ENCODE assay signal across 15 mouse cellular contexts in genomic region chr16:33553689-33554342, GRCm38 (mm10). TPM values are rescaled to one million over a fixed set of nuclear protein-coding genes. Genes with fewer than 3 reads are reported as not detected.
DNase-seq lines count a peak whose midpoint lies in the region; ATAC-seq lines count a peak whose summit lies in the region.
"Had no signal": no experiment of that assay in that cellular context is flagged by ENCODE, and none has a peak within 500 bp of the region (broad histone marks: within the 10 kb centered on the region; RNA-seq: fewer than 3 reads in every experiment).

No protein-coding gene starts in this region.

- H3K4me1 ChIP-seq in limb, embryonic 12.5 days (replicated peaks), result peaks cover 30% of the 10 kb centered on the region
- peaks cover 10% of the 10 kb centered on the region; the same call in 1 of the 2 replicates for H3K4me1 ChIP-seq in limb, embryonic 10.5 days
- H3K4me1 ChIP-seq in limb, embryonic 13.5 days, result peaks cover 25% of the 10 kb centered on the region
- H3K4me1 ChIP-seq: heart, embryonic 15.5 days had no signal

- H3K27me3 ChIP-seq in limb, embryonic 12.5 days, result no peaks in the 10 kb centered on the region
- no peaks in the 10 kb centered on the region for H3K27me3 ChIP-seq in limb, embryonic 10.5 days (ENCODE audit: low read depth, poor library complexity, severe bottlenecking)
- no peaks in the 10 kb centered on the region for H3K27me3 ChIP-seq in limb, embryonic 13.5 days
- H3K27me3 ChIP-seq: heart, embryonic 15.5 days had no signal

- peak; percentile 60; the same call in 1 of the 2 replicates for ATAC-seq in limb, embryonic 12.5 days (ENCODE audit: insufficient number of reproducible peaks, insufficient read depth, low FRiP score, low TSS enrichment, low read depth)
- ATAC-seq in limb, embryonic 13.5 days (ENCODE audit: low FRiP score, low read depth), result peak; percentile 82
- ATAC-seq: CD4-positive, CD25-positive, alpha-beta regulatory T cell, adult 4 months; inflammation-experienced regulatory T-cells, adult 6 months had no signal

- WGBS in limb, embryonic 12.5 days, result 34% methylated on average over 9 of the region's 9 CpGs
- 66% methylated on average over 9 of the region's 9 CpGs for WGBS in limb, embryonic 10.5 days
- WGBS in limb, embryonic 13.5 days, result 29% methylated on average over 9 of the region's 9 CpGs

- no peaks in the 10 kb centered on the region for H3K36me3 ChIP-seq in limb, embryonic 12.5 days
- H3K36me3 ChIP-seq in limb, embryonic 10.5 days, result no peaks in the 10 kb centered on the region
- no peaks in the 10 kb centered on the region for H3K36me3 ChIP-seq in limb, embryonic 13.5 days
- H3K36me3 ChIP-seq: heart, embryonic 15.5 days had no signal

- H3K4me2 ChIP-seq in limb, embryonic 12.5 days, result no peak overlapping the region
- H3K4me2 ChIP-seq in limb, embryonic 13.5 days (replicated peaks), result 0 out of 2 replicates have a peak overlapping the region, but pooled peaks have one; percentile 7
- H3K4me2 ChIP-seq: heart, embryonic 15.5 days had no signal

- intact Hi-C loops in gastrocnemius, postnatal 14 days (cut with DNase I; ENCODE audit: low total_unique reads), result loop anchor here (10.0 kb wide), 1 partner anchor 239 kb away; no protein-coding TSS in a partner anchor
- intact Hi-C loops in gastrocnemius, postnatal 36 days (cut with DNase I), result no loop called here

- H3K9me3 ChIP-seq in limb, embryonic 12.5 days, result no peaks in the 10 kb centered on the region
- no peaks in the 10 kb centered on the region for H3K9me3 ChIP-seq in limb, embryonic 10.5 days (replicated peaks)
- no peaks in the 10 kb centered on the region for H3K9me3 ChIP-seq in limb, embryonic 13.5 days
- H3K9me3 ChIP-seq: heart, embryonic 15.5 days had no signal

- DNase-seq in gastrocnemius, postnatal 14 days, result peak; percentile 40
- DNase-seq in gastrocnemius, postnatal 36 days, result no peak
- DNase-seq in limb, embryonic 10.5 days (ENCODE audit: low spot score), result no peak
- peak; percentile 31 for DNase-seq in forelimb bud, embryonic 11.5 days (ENCODE audit: low read depth, low spot score)
- DNase-seq in testis, postnatal 10 days (ENCODE audit: low spot score), result no peak
- DNase-seq in frontal cortex, postnatal 14 days (ENCODE audit: low spot score in 2 of 2), result no peak
- DNase-seq: cerebellum, adult 9-11 months; lung, adult 18-20 months had no signal

- no peak overlapping the region for H3K4me3 ChIP-seq in limb, embryonic 12.5 days (replicated peaks)
- no peak overlapping the region for H3K4me3 ChIP-seq in limb, embryonic 10.5 days
- no peak overlapping the region for H3K4me3 ChIP-seq in limb, embryonic 13.5 days
- H3K4me3 ChIP-seq: erythroblast, embryonic 14.5 days; heart, embryonic 15.5 days had no signal

- H3K9ac ChIP-seq in limb, embryonic 12.5 days (replicated peaks), result no peak overlapping the region
- no peak overlapping the region for H3K9ac ChIP-seq in limb, embryonic 13.5 days
- H3K9ac ChIP-seq: heart, embryonic 15.5 days had no signal

- peak overlapping the region; percentile 68; the same call in 1 of the 2 replicates for H3K27ac ChIP-seq in limb, embryonic 12.5 days
- H3K27ac ChIP-seq in limb, embryonic 10.5 days, result no peak overlapping the region
- peak overlapping the region; percentile 72; the same call in 1 of the 2 replicates for H3K27ac ChIP-seq in limb, embryonic 13.5 days
- H3K27ac ChIP-seq: heart, embryonic 15.5 days had no signal

RNA-seq across cellular contexts. Expression of gene Slc12a8, which starts 36.7 kb away (rescaled TPM):
- under 1 TPM; 0.20 to 0.21 TPM for total RNA-seq in gastrocnemius, postnatal 14 days (2021)
- under 1 TPM in 1 of 2 experiments, not detected in 1; 0.26 TPM for total RNA-seq in gastrocnemius, postnatal 36 days (2021)
- polyA plus RNA-seq in limb, embryonic 12.5 days (2016; fragmentation: Nextera tagmentation; extraction: Ambion mirVana), result 0.45 and 0.51 TPM in 2 replicates
- polyA plus RNA-seq in limb, embryonic 10.5 days (2016; fragmentation: Nextera tagmentation; extraction: Ambion mirVana), result 0.44 and 0.60 TPM in 2 replicates
- polyA plus RNA-seq in limb, embryonic 13.5 days (2015; fragmentation: Nextera tagmentation; extraction: Ambion mirVana), result 0.93 and 0.97 TPM in 2 replicates
- total RNA-seq: megakaryocyte progenitor cell, adult 5-6 weeks had no signal
- polyA plus RNA-seq: erythroblast, embryonic 14.5 days had no signal

Comparison
In these comparisons a context has a peak if more than half of its experiments do, and no peak if none do; other contexts are left out.
1. DNase-seq: peak in gastrocnemius, postnatal 14 days (single experiment) and forelimb bud, embryonic 11.5 days (single experiment); none in gastrocnemius, postnatal 36 days (0 of 2), limb, embryonic 10.5 days (single experiment), testis, postnatal 10 days (single experiment) and frontal cortex, postnatal 14 days (0 of 2).